ENCODE assay signal across 8 mouse cellular contexts in the genomic region with DNA sequence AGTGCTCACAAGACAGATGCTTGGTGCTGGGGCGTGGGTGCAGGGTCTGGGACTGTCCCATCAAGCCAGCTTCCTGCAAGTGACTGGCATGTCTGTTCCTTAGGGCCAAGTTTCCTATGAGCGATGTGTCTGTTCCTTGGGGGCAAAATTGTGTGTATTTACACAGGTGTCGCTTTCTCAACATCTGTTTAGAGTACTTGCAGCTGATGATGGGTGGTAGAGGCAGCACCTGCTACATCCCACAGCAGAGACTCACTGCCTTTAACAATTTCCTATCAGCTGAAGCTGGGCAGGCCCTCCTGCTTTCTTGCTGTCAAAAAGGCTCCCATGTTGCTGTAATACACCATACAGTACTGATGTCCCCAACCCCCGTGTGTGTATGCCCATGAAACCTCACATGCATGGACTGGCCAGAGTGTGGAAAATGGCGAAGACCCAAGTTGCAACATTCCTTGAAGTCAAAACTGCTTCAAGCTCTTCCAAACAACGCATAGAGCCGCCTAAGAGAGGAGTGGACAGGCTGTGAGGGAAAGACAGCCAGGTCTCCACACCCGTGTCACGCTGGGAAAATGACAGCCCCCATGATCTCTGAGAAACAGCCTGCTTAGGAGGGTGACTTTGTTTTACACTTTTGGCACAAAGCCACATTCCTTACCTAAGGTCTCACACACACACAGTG. TPM values are rescaled to one million over a fixed set of nuclear protein-coding genes. Genes with fewer than 3 reads are reported as not detected.
DNase-seq lines count a peak whose midpoint lies in the region; ATAC-seq and TF ChIP-seq lines count a peak whose summit lies in the region.

No protein-coding gene starts in this region.

- TF ChIP-seq CTCF in kidney, adult 2 months (conservative IDR thresholded peaks at IDR 0.05; ENCODE audit: insufficient read depth, insufficient read length, low read depth, low read length), result no peak
- TF ChIP-seq CTCF in hindbrain, postnatal 0 days (IDR thresholded peaks at IDR 0.05; ENCODE audit: low read depth), result no peak

- peak overlapping the region; percentile 90 for H3K27ac ChIP-seq in kidney, adult 2 months (ENCODE audit: insufficient read depth, low read depth, low read length)
- H3K27ac ChIP-seq in embryonic facial prominence, embryonic 10.5 days (replicated peaks), result peak overlapping the region; percentile 97
- H3K27ac ChIP-seq in hindbrain, postnatal 0 days, result peak overlapping the region; percentile 96
- H3K27ac ChIP-seq in midbrain, embryonic 10.5 days (replicated peaks), result peak overlapping the region; percentile 97

- WGBS in kidney, adult 2 months, result 31% methylated on average over 9 of the region's 9 CpGs
- WGBS in embryonic facial prominence, embryonic 10.5 days, result 31% methylated on average over 9 of the region's 9 CpGs
- 16% methylated on average over 9 of the region's 9 CpGs for WGBS in hindbrain, postnatal 0 days
- WGBS in midbrain, embryonic 10.5 days, result 36% methylated on average over 9 of the region's 9 CpGs

- no peak for ATAC-seq in hindbrain, postnatal 0 days
- ATAC-seq in megakaryocyte-erythroid progenitor cell, adult 5-6 weeks (replicated peaks; ENCODE audit: low FRiP score, low TSS enrichment, poor library complexity, severe bottlenecking), result no peak; the same call in 1 of the 2 replicates

- H3K4me2 ChIP-seq in hindbrain, postnatal 0 days (ENCODE audit: low read depth, low read length), result peak overlapping the region; percentile 65

- H3K4me1 ChIP-seq in kidney, adult 2 months (ENCODE audit: control insufficient read depth, insufficient read depth, low read length), result peaks cover 12% of the 10 kb centered on the region
- peaks cover 52% of the 10 kb centered on the region for H3K4me1 ChIP-seq in embryonic facial prominence, embryonic 10.5 days
- H3K4me1 ChIP-seq in hindbrain, postnatal 0 days (ENCODE audit: insufficient read depth, low read length), result peaks cover 25% of the 10 kb centered on the region
- H3K4me1 ChIP-seq in midbrain, embryonic 10.5 days, result peaks cover 65% of the 10 kb centered on the region

- H3K36me3 ChIP-seq in kidney, adult 2 months (ENCODE audit: control insufficient read depth, insufficient read depth, low read length), result peaks cover 2% of the 10 kb centered on the region
- H3K36me3 ChIP-seq in embryonic facial prominence, embryonic 10.5 days (replicated peaks), result peaks cover 28% of the 10 kb centered on the region
- peaks cover 19% of the 10 kb centered on the region; the same call in 1 of the 2 replicates for H3K36me3 ChIP-seq in hindbrain, postnatal 0 days (ENCODE audit: insufficient read depth, low read length)
- peaks cover 31% of the 10 kb centered on the region for H3K36me3 ChIP-seq in midbrain, embryonic 10.5 days

- peak overlapping the region; percentile 51 for H3K9ac ChIP-seq in hindbrain, postnatal 0 days (replicated peaks; ENCODE audit: low read length)

- no peaks in the 10 kb centered on the region for H3K27me3 ChIP-seq in kidney, adult 2 months (replicated peaks; ENCODE audit: control insufficient read depth, insufficient read depth, low read length)
- no peaks in the 10 kb centered on the region for H3K27me3 ChIP-seq in embryonic facial prominence, embryonic 10.5 days (replicated peaks; ENCODE audit: low read depth, poor library complexity, severe bottlenecking)
- H3K27me3 ChIP-seq in hindbrain, postnatal 0 days (ENCODE audit: insufficient read depth, low read length), result no peaks in the 10 kb centered on the region
- H3K27me3 ChIP-seq in midbrain, embryonic 10.5 days (ENCODE audit: low read depth, poor library complexity, severe bottlenecking), result no peaks in the 10 kb centered on the region

- TF ChIP-seq POLR2A in kidney, adult 2 months (IDR thresholded peaks at IDR 0.05; ENCODE audit: low read depth, low read length), result no peak

- DNase-seq in kidney, adult 2 months, result no peak
- DNase-seq in kidney, adult 8-10 months, result no peak
- DNase-seq in CD4-positive, CD25-positive, alpha-beta regulatory T cell, adult 2 months (ENCODE audit: low read depth, low spot score), result peak; percentile 51
- DNase-seq in embryonic facial prominence, embryonic 10.5 days (ENCODE audit: low spot score), result no peak
- no peak for DNase-seq in hindbrain, postnatal 0 days (ENCODE audit: low spot score)
- no peak for DNase-seq in midbrain, embryonic 10.5 days (ENCODE audit: low spot score)
- peak; percentile 26 for DNase-seq in thymus, postnatal 14 days

- H3K9me3 ChIP-seq in embryonic facial prominence, embryonic 10.5 days, result no peaks in the 10 kb centered on the region
- H3K9me3 ChIP-seq in hindbrain, postnatal 0 days (ENCODE audit: low read length), result no peaks in the 10 kb centered on the region
- no peaks in the 10 kb centered on the region for H3K9me3 ChIP-seq in midbrain, embryonic 10.5 days (replicated peaks)

- peak overlapping the region; percentile 68 for H3K4me3 ChIP-seq in kidney, adult 2 months (ENCODE audit: insufficient read depth, low read depth, low read length)
- H3K4me3 ChIP-seq in embryonic facial prominence, embryonic 10.5 days, result peak overlapping the region; percentile 89
- peak overlapping the region; percentile 97 for H3K4me3 ChIP-seq in hindbrain, postnatal 0 days (ENCODE audit: low read length)
- H3K4me3 ChIP-seq in midbrain, embryonic 10.5 days, result peak overlapping the region; percentile 91

RNA-seq across cellular contexts. Expression of a gene that starts 0.9 kb away (rescaled TPM):
- 52.0 and 55.3 TPM in 2 replicates for polyA plus RNA-seq in kidney, adult 2 months (2012; rRNA removed)
- 88.0 and 88.2 TPM in 2 replicates for polyA plus RNA-seq in embryonic facial prominence, embryonic 10.5 days (2016; fragmentation: Nextera tagmentation; extraction: Ambion mirVana)
- total RNA-seq in hindbrain, postnatal 0 days (2014; rRNA removed), result 159 and 183 TPM in 2 replicates
- 100.0 and 102 TPM in 2 replicates for polyA plus RNA-seq in hindbrain, postnatal 0 days (2015; fragmentation: Nextera tagmentation; extraction: Ambion mirVana)
- polyA plus RNA-seq in midbrain, embryonic 10.5 days (2016; fragmentation: Nextera tagmentation; extraction: Ambion mirVana), result 107 and 125 TPM in 2 replicates
- 11.1 and 17.1 TPM in 2 replicates for total RNA-seq in megakaryocyte-erythroid progenitor cell, adult 5-6 weeks (2014; fragmentation: Nextera tagmentation)
- 24.4 and 38.2 TPM in 2 replicates for total RNA-seq in megakaryocyte-erythroid progenitor cell, adult 5-6 weeks (2017)

Comparison
In these comparisons a context has a peak if more than half of its experiments do, and no peak if none do; other contexts are left out.
1. DNase-seq: peak in CD4-positive, CD25-positive, alpha-beta regulatory T cell, adult 2 months (single experiment) and thymus, postnatal 14 days (single experiment); none in kidney, adult 2 months (single experiment), kidney, adult 8-10 months (0 of 2), embryonic facial prominence, embryonic 10.5 days (single experiment), hindbrain, postnatal 0 days (single experiment) and midbrain, embryonic 10.5 days (single experiment).
2. Peak in every context shown above with its lines, with median percentiles within 50 percentile points of each other: H3K27ac ChIP-seq and H3K4me3 ChIP-seq.